Mouse (Mus musculus): Measurements from ENCODE around the gene Olfr628. TPM values are rescaled to one million over a fixed set of nuclear protein-coding genes. Genes with fewer than 3 reads are reported as not detected.
"Not testable (repeated sequence)": the region's sequence is repeated elsewhere in the genome, so short reads cannot be mapped to it uniquely, and the experiment has no call there.

Gene Olfr628
- not detected in 2 replicates for polyA plus RNA-seq (2014; fragmentation: Nextera tagmentation; extraction: Ambion mirVana)

- ATAC-seq (ENCODE audit: insufficient number of reproducible peaks, low FRiP score, low TSS enrichment, low read depth) (no peak), DNase-seq (ENCODE audit: low spot score) (no peak)
- H3K9ac ChIP-seq (ENCODE audit: low read length): no peak within 1 kb of the TSS
- H3K4me2 ChIP-seq (ENCODE audit: low read depth, severe bottlenecking): no peak within 1 kb of the TSS
- WGBS: 100% methylated on average over 1 of the region's 1 CpGs
- no peak within 1 kb of the TSS for H3K27ac ChIP-seq (replicated peaks; ENCODE audit: low read depth, low read length)
- H3K4me1 ChIP-seq (ENCODE audit: control insufficient read depth, insufficient read depth, low read length): no peaks in the 10 kb centered on the region
- no peak within 1 kb of the TSS for H3K4me3 ChIP-seq (ENCODE audit: low read depth, low read length)
- no peaks in the 10 kb centered on the region for H3K27me3 ChIP-seq (ENCODE audit: control insufficient read depth, insufficient read depth, low read length)
- H3K36me3 ChIP-seq (ENCODE audit: control insufficient read depth, insufficient read depth, low read length): no peaks in the 10 kb centered on the region
- H3K9me3 ChIP-seq (ENCODE audit: control insufficient read depth, low read length): no peaks in the 10 kb centered on the region
Measured at GRCm38 (mm10) chr7:103730074-103730473, at the start of gene Olfr628. Gene Olfr628, plus strand, starts transcription at chr7:103730374.

- DNase-seq (ENCODE audit: low spot score) (no peak), ATAC-seq (ENCODE audit: insufficient number of reproducible peaks, low FRiP score, low TSS enrichment, low read depth) (no peak)
- no peak within 1 kb of the TSS for H3K9ac ChIP-seq (ENCODE audit: low read length)
- H3K27me3 ChIP-seq (ENCODE audit: control insufficient read depth, insufficient read depth, low read length): no peaks in the 10 kb centered on the region
- H3K4me3 ChIP-seq (ENCODE audit: low read depth, low read length): no peak within 1 kb of the TSS
- no peak within 1 kb of the TSS for H3K4me2 ChIP-seq (ENCODE audit: low read depth, severe bottlenecking)
- H3K36me3 ChIP-seq (ENCODE audit: control insufficient read depth, insufficient read depth, low read length): no peaks in the 10 kb centered on the region
- no peaks in the 10 kb centered on the region for H3K4me1 ChIP-seq (ENCODE audit: control insufficient read depth, insufficient read depth, low read length)
- no peaks in the 10 kb centered on the region for H3K9me3 ChIP-seq (ENCODE audit: control insufficient read depth, low read length)
- no peak within 1 kb of the TSS for H3K27ac ChIP-seq (replicated peaks; ENCODE audit: low read depth, low read length)
Measured at GRCm38 (mm10) chr7:103682420-103682819, 47.8 kb upstream of the Olfr628 start, which contains the start of gene Olfr625-ps1. Gene Olfr625-ps1, plus strand, starts transcription at chr7:103682720.

- Histone ChIP-seq H3K4me2 (ENCODE audit: low read depth, severe bottlenecking) (no peak overlapping the region), H3K27me3 (ENCODE audit: control insufficient read depth, insufficient read depth, low read length) (no peaks in the 10 kb centered on the region), H3K9ac (ENCODE audit: low read length) (no peak overlapping the region), H3K36me3 (ENCODE audit: control insufficient read depth, insufficient read depth, low read length) (no peaks in the 10 kb centered on the region), H3K4me1 (ENCODE audit: control insufficient read depth, insufficient read depth, low read length) (no peaks in the 10 kb centered on the region), H3K27ac (replicated peaks; ENCODE audit: low read depth, low read length) (no peak overlapping the region), H3K4me3 (ENCODE audit: low read depth, low read length) (no peak overlapping the region), H3K9me3 (ENCODE audit: control insufficient read depth, low read length) (no peaks in the 10 kb centered on the region)
- WGBS: 90% methylated on average over 4 of the region's 4 CpGs
- ATAC-seq (ENCODE audit: insufficient number of reproducible peaks, low FRiP score, low TSS enrichment, low read depth): no peak
- DNase-seq (ENCODE audit: low spot score): no peak
Measured at GRCm38 (mm10) chr7:103699469-103699868, 30.7 kb upstream of the Olfr628 start.

- ATAC-seq (ENCODE audit: insufficient number of reproducible peaks, low FRiP score, low TSS enrichment, low read depth) (no peak), DNase-seq (ENCODE audit: low spot score) (no peak)
- no peak overlapping the region for H3K27ac ChIP-seq (replicated peaks; ENCODE audit: low read depth, low read length)
- WGBS: 50% methylated on average over 2 of the region's 2 CpGs
- no peaks in the 10 kb centered on the region for H3K27me3 ChIP-seq (ENCODE audit: control insufficient read depth, insufficient read depth, low read length)
- H3K36me3 ChIP-seq (ENCODE audit: control insufficient read depth, insufficient read depth, low read length): no peaks in the 10 kb centered on the region
- H3K4me1 ChIP-seq (ENCODE audit: control insufficient read depth, insufficient read depth, low read length): no peaks in the 10 kb centered on the region
- no peak overlapping the region for H3K4me3 ChIP-seq (ENCODE audit: low read depth, low read length)
- H3K9ac ChIP-seq (ENCODE audit: low read length): no peak overlapping the region
- no peaks in the 10 kb centered on the region for H3K9me3 ChIP-seq (ENCODE audit: control insufficient read depth, low read length)
- H3K4me2 ChIP-seq (ENCODE audit: low read depth, severe bottlenecking): no peak overlapping the region
Measured at GRCm38 (mm10) chr7:103712024-103712423, 18.1 kb upstream of the Olfr628 start.

GRCm38 (mm10) chr7:103714371-103714770, 15.8 kb upstream of the Olfr628 start, which contains the start of gene Olfr243:
Gene Olfr243, plus strand, starts transcription at chr7:103714671.
- Histone ChIP-seq H3K9ac (ENCODE audit: low read length) (no peak within 1 kb of the TSS), H3K27me3 (ENCODE audit: control insufficient read depth, insufficient read depth, low read length) (no peaks in the 10 kb centered on the region), H3K4me1 (ENCODE audit: control insufficient read depth, insufficient read depth, low read length) (no peaks in the 10 kb centered on the region), H3K36me3 (ENCODE audit: control insufficient read depth, insufficient read depth, low read length) (no peaks in the 10 kb centered on the region), H3K4me3 (ENCODE audit: low read depth, low read length) (no peak within 1 kb of the TSS), H3K4me2 (ENCODE audit: low read depth, severe bottlenecking) (no peak within 1 kb of the TSS), H3K9me3 (ENCODE audit: control insufficient read depth, low read length) (no peaks in the 10 kb centered on the region), H3K27ac (replicated peaks; ENCODE audit: low read depth, low read length) (no peak within 1 kb of the TSS)
- no peak for DNase-seq (ENCODE audit: low spot score)
- no peak for ATAC-seq (ENCODE audit: insufficient number of reproducible peaks, low FRiP score, low TSS enrichment, low read depth)

GRCm38 (mm10) chr7:103716398-103716797, 13.8 kb upstream of the Olfr628 start:
- H3K4me2 ChIP-seq (ENCODE audit: low read depth, severe bottlenecking); H3K9me3 ChIP-seq (ENCODE audit: control insufficient read depth, low read length); H3K4me3 ChIP-seq (ENCODE audit: low read depth, low read length); H3K9ac ChIP-seq (ENCODE audit: low read length); H3K36me3 ChIP-seq (ENCODE audit: control insufficient read depth, insufficient read depth, low read length); DNase-seq (ENCODE audit: low spot score); H3K27ac ChIP-seq (replicated peaks; ENCODE audit: low read depth, low read length); H3K4me1 ChIP-seq (ENCODE audit: control insufficient read depth, insufficient read depth, low read length); H3K27me3 ChIP-seq (ENCODE audit: control insufficient read depth, insufficient read depth, low read length); ATAC-seq (ENCODE audit: insufficient number of reproducible peaks, low FRiP score, low TSS enrichment, low read depth): not testable (repeated sequence)
- WGBS: 85% methylated on average over 1 of the region's 1 CpGs

- no peak within 1 kb of the TSS for H3K4me3 ChIP-seq (ENCODE audit: low read depth, low read length)
- H3K9me3 ChIP-seq (ENCODE audit: control insufficient read depth, low read length): no peaks in the 10 kb centered on the region
- no peak within 1 kb of the TSS for H3K4me2 ChIP-seq (ENCODE audit: low read depth, severe bottlenecking)
- DNase-seq (ENCODE audit: low spot score): no peak
- H3K27me3 ChIP-seq (ENCODE audit: control insufficient read depth, insufficient read depth, low read length): no peaks in the 10 kb centered on the region
- no peaks in the 10 kb centered on the region for H3K4me1 ChIP-seq (ENCODE audit: control insufficient read depth, insufficient read depth, low read length)
- 86% methylated on average over 2 of the region's 2 CpGs for WGBS
- no peak for ATAC-seq (ENCODE audit: insufficient number of reproducible peaks, low FRiP score, low TSS enrichment, low read depth)
- no peak within 1 kb of the TSS for H3K27ac ChIP-seq (replicated peaks; ENCODE audit: low read depth, low read length)
- H3K9ac ChIP-seq (ENCODE audit: low read length): no peak within 1 kb of the TSS
- H3K36me3 ChIP-seq (ENCODE audit: control insufficient read depth, insufficient read depth, low read length): no peaks in the 10 kb centered on the region
Measured at GRCm38 (mm10) chr7:103744843-103745242, 14.7 kb downstream of the Olfr628 start, which contains the start of gene Olfr629. Gene Olfr629, minus strand, starts transcription at chr7:103744943.

- no peak for ATAC-seq (ENCODE audit: insufficient number of reproducible peaks, low FRiP score, low TSS enrichment, low read depth)
- Histone ChIP-seq H3K27me3 (ENCODE audit: control insufficient read depth, insufficient read depth, low read length) (no peaks in the 10 kb centered on the region), H3K4me3 (ENCODE audit: low read depth, low read length) (no peak within 1 kb of the TSS), H3K9ac (ENCODE audit: low read length) (no peak within 1 kb of the TSS), H3K4me2 (ENCODE audit: low read depth, severe bottlenecking) (no peak within 1 kb of the TSS), H3K4me1 (ENCODE audit: control insufficient read depth, insufficient read depth, low read length) (no peaks in the 10 kb centered on the region), H3K36me3 (ENCODE audit: control insufficient read depth, insufficient read depth, low read length) (no peaks in the 10 kb centered on the region), H3K9me3 (ENCODE audit: control insufficient read depth, low read length) (no peaks in the 10 kb centered on the region), H3K27ac (replicated peaks; ENCODE audit: low read depth, low read length) (no peak within 1 kb of the TSS)
- WGBS: 49% methylated on average over 2 of the region's 2 CpGs
- no peak for DNase-seq (ENCODE audit: low spot score)
Measured at GRCm38 (mm10) chr7:103757233-103757632, 27.1 kb downstream of the Olfr628 start, which contains the start of gene Olfr630. Gene Olfr630, minus strand, starts transcription at chr7:103757333.

GRCm38 (mm10) chr7:103762212-103762611, 32.0 kb downstream of the Olfr628 start:
- not testable (repeated sequence) for H3K4me2 ChIP-seq (ENCODE audit: low read depth, severe bottlenecking); H3K9ac ChIP-seq (ENCODE audit: low read length); H3K4me1 ChIP-seq (ENCODE audit: control insufficient read depth, insufficient read depth, low read length); H3K27ac ChIP-seq (replicated peaks; ENCODE audit: low read depth, low read length); H3K9me3 ChIP-seq (ENCODE audit: control insufficient read depth, low read length); ATAC-seq (ENCODE audit: insufficient number of reproducible peaks, low FRiP score, low TSS enrichment, low read depth); DNase-seq (ENCODE audit: low spot score); H3K4me3 ChIP-seq (ENCODE audit: low read depth, low read length); H3K27me3 ChIP-seq (ENCODE audit: control insufficient read depth, insufficient read depth, low read length); H3K36me3 ChIP-seq (ENCODE audit: control insufficient read depth, insufficient read depth, low read length)
- WGBS: 84% methylated on average over 6 of the region's 6 CpGs
